Mouse (Mus musculus) limb, embryonic 11.5 days (tissue): Measurements from ENCODE around the gene Cd47. TPM values are rescaled to one million over a fixed set of nuclear protein-coding genes. Genes with fewer than 3 reads are reported as not detected.

Experiments
- ATAC-seq: fragments of 200-750 bp; cut with Nextera tagmentation; 2 replicates; pipeline ENCODE4 v1.8.0; 2017; ENCODE audit warnings: low read depth; ENCODE audit not compliant: insufficient number of reproducible peaks, low FRiP score, low TSS enrichment
- DNase-seq: peaks from one replicate; pipeline ENCODE4 v3.0.0-alpha.2; 2015; ENCODE audit warnings: low spot score
- H3K27ac ChIP-seq: fragments of 300-500 bp; sonication (generic); replicated peaks from 2 replicates; pipeline ENCODE4 v1.5.1; 2014; ENCODE audit warnings: low read depth, mild to moderate bottlenecking, low read length
- H3K27me3 ChIP-seq: fragments of 300-500 bp; sonication (generic); 2 replicates; pipeline ENCODE4 v1.6.1; 2014; ENCODE audit warnings: mild to moderate bottlenecking, low read length, mixed read lengths; ENCODE audit not compliant: control insufficient read depth, insufficient read depth
- H3K36me3 ChIP-seq: fragments of 300-500 bp; sonication (generic); 2 replicates; pipeline ENCODE4 v1.6.1; 2014; ENCODE audit warnings: mild to moderate bottlenecking, low read length, moderate library complexity, mixed read lengths; ENCODE audit not compliant: control insufficient read depth, insufficient read depth
- H3K4me1 ChIP-seq: fragments of 300-500 bp; sonication (generic); 2 replicates; pipeline ENCODE4 v1.6.1; 2014; ENCODE audit warnings: low read length, mixed read lengths; ENCODE audit not compliant: control insufficient read depth, insufficient read depth
- H3K4me2 ChIP-seq: fragments of 300-500 bp; sonication (generic); 2 replicates; pipeline ENCODE4 v1.6.1; 2014; ENCODE audit warnings: low read depth, mild to moderate bottlenecking, moderate library complexity; ENCODE audit not compliant: severe bottlenecking
- H3K4me3 ChIP-seq: fragments of 300-500 bp; sonication (generic); 2 replicates; pipeline ENCODE4 v1.5.1; 2014; ENCODE audit warnings: low read depth, low read length
- H3K9ac ChIP-seq: fragments of 300-500 bp; sonication (generic); 2 replicates; pipeline ENCODE4 v1.6.1; 2014; ENCODE audit warnings: mild to moderate bottlenecking, low read length
- H3K9me3 ChIP-seq: fragments of 300-500 bp; sonication (generic); 2 replicates; pipeline ENCODE4 v1.6.1; 2016; ENCODE audit warnings: low read length; ENCODE audit not compliant: control insufficient read depth
- WGBS: fragments of 180-500 bp; shearing (Covaris S2); extraction: QIAGEN DNeasy Blood & Tissue Kit; methylation state at CpG from one replicate; pipeline ENCODE4 v1.1.7; 2014; 5-methylcytosine and 5-hydroxymethylcytosine counted together
- polyA plus RNA-seq: library from polyadenylated mRNA; unstranded; fragments of >200 nt; fragmentation: Nextera tagmentation; extraction: Ambion mirVana; gene quantifications from 2 replicates; pipeline ENCODE4 v1.2.1, GENCODE M21; 2014

The Cd47 gene
- polyA plus RNA-seq, 1 experiment from 2014 or later = 32.7 TPM

- Histone ChIP-seq H3K9me3 (no peaks in the 10 kb centered on the region), H3K36me3 (no peaks in the 10 kb centered on the region), H3K9ac (no peak overlapping the region), H3K4me3 (no peak overlapping the region), H3K27ac (no peak overlapping the region), H3K4me1 (no peaks in the 10 kb centered on the region), H3K4me2 (no peak overlapping the region), H3K27me3 (no peaks in the 10 kb centered on the region)
- DNase-seq (no peak), ATAC-seq (no peak)
- 88% methylated on average over 3 of the region's 3 CpGs for WGBS
Observed at GRCm38 (mm10) chr16:49962305-49962704, 162.0 kb downstream of the Cd47 start.

GRCm38 (mm10) chr16:49964321-49964986 is 164.1 kb downstream of the Cd47 start:
- ATAC-seq = no peak
- whole genome bisulfite sequencing = 35% methylated on average over 7 of the region's 7 CpGs
- Histone ChIP-seq H3K9ac (no peak overlapping the region), H3K27ac (no peak overlapping the region), H3K36me3 (no peaks in the 10 kb centered on the region), H3K4me2 (no peak overlapping the region), H3K4me1 (no peaks in the 10 kb centered on the region), H3K4me3 (no peak overlapping the region), H3K9me3 (no peaks in the 10 kb centered on the region), H3K27me3 (no peaks in the 10 kb centered on the region)
- DNase-seq = no peak

Other genes starting within 250 kb of the Cd47 start
- gene Ift57, start 101.3 kb upstream of the Cd47 start, polyA plus RNA-seq = 22.6 and 24.5 TPM in 2 replicates